Mouse (Mus musculus): ENCODE results near the gene Sfxn3.

DNA sequence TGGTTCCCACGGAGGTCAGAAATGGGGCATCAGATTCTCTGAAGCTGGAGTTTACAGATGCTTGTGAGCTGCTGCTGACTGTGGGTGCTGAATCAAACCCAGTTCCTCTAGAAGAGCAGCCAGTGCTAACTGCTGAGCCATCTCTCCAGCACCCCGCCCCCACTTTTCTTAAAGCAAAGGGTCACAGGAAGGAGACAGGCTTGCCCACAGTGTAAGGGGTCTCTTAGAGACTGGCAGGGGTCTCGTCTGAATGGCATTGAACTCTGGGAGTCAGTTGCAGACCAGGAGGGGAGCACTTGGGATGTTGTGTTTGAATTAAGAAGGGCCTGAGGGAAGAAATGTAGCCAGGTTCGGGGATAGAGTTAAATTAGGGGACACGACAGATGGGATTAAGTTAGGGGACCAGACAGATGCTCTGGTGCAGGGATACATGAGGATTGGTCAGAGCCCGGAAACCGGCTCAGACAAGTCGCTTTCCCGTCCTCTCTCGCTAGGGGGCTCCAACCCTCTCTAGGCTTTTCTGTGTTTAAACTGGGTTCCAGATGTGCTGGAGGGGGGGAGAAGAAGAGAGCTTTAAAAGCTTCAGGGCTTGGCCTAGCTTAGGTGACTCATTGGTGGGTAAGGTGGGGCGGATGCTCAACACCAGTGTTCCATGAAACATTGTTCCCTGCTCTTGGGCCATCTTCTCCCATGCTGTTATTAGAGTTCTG is 34.7 kb downstream of the Sfxn3 start:
- TF ChIP-seq POLR2A (IDR thresholded peaks at IDR 0.05; ENCODE audit: control insufficient read depth, low read depth, low read length): no peak
- TF ChIP-seq CTCF (IDR thresholded peaks at IDR 0.05; ENCODE audit: control insufficient read depth, insufficient read depth, insufficient replicate concordance, low read depth, low read length): peak; percentile 26; the same call in 1 of the 2 replicates

Data from testis, adult 2 months (tissue).